Mouse (Mus musculus) hindlimb bud, embryonic 11.5 days (tissue): ENCODE data around the gene Ncs1.

ENCODE experiments used
- DNase-seq: peaks from one replicate; pipeline ENCODE4 v3.0.0-alpha.2; 2012; ENCODE audit warnings: low read depth, low spot score; ENCODE audit errors: extremely low spot score

Gene Ncs1

GRCm38 (mm10) chr2:31277810-31278209, 32.2 kb downstream of the Ncs1 start:
- no peak for DNase-seq

GRCm38 (mm10) chr2:31278483-31278882, 32.9 kb downstream of the Ncs1 start:
- DNase-seq, result no peak

GRCm38 (mm10) chr2:31281138-31281537, 35.5 kb downstream of the Ncs1 start:
- no peak for DNase-seq

- DNase-seq, result no peak
These were observed 36.6 kb downstream of the Ncs1 start for GRCm38 (mm10) chr2:31282266-31282665.

- no peak for DNase-seq
These were observed 37.3 kb downstream of the Ncs1 start for GRCm38 (mm10) chr2:31282880-31283279.

GRCm38 (mm10) chr2:31284531-31284930, 38.9 kb downstream of the Ncs1 start:
- DNase-seq, result no peak

GRCm38 (mm10) chr2:31291421-31291820, 45.8 kb downstream of the Ncs1 start:
- peak; percentile 26 for DNase-seq

- no peak for DNase-seq
These were observed 49.4 kb downstream of the Ncs1 start for GRCm38 (mm10) chr2:31294985-31295384.

GRCm38 (mm10) chr2:31296395-31296794, 50.8 kb downstream of the Ncs1 start:
- DNase-seq, result no peak

GRCm38 (mm10) chr2:31297602-31298268, 52.1 kb downstream of the Ncs1 start:
- DNase-seq, result no peak

- DNase-seq, result no peak
These were observed 53.2 kb downstream of the Ncs1 start for GRCm38 (mm10) chr2:31298814-31299213.

GRCm38 (mm10) chr2:31299266-31299665, 53.6 kb downstream of the Ncs1 start:
- peak; percentile 71 for DNase-seq

- DNase-seq, result no peak
These were observed 54.4 kb downstream of the Ncs1 start for GRCm38 (mm10) chr2:31299996-31300395.

- no peak for DNase-seq
These were observed 57.6 kb downstream of the Ncs1 start for GRCm38 (mm10) chr2:31303177-31303576.

- no peak for DNase-seq
These were observed 58.6 kb downstream of the Ncs1 start for GRCm38 (mm10) chr2:31304191-31304590.

- no peak for DNase-seq
These were observed 59.4 kb downstream of the Ncs1 start for GRCm38 (mm10) chr2:31304801-31305665.

- no peak for DNase-seq
These were observed 60.1 kb downstream of the Ncs1 start for GRCm38 (mm10) chr2:31305684-31306083.

- DNase-seq, result no peak
These were observed 62.6 kb downstream of the Ncs1 start for GRCm38 (mm10) chr2:31308257-31308656.

GRCm38 (mm10) chr2:31309549-31309948, 63.9 kb downstream of the Ncs1 start:
- no peak for DNase-seq

GRCm38 (mm10) chr2:31314007-31314465, 68.4 kb downstream of the Ncs1 start, which contains the start of gene Hmcn2:
Hmcn2 (plus strand) TSS chr2:31314415.
- no peak for DNase-seq

GRCm38 (mm10) chr2:31318162-31318561, 72.5 kb downstream of the Ncs1 start:
- DNase-seq, result no peak

GRCm38 (mm10) chr2:31319200-31319599, 73.6 kb downstream of the Ncs1 start:
- DNase-seq, result no peak
